Mouse (Mus musculus): ENCODE data around the gene Frmd4a.

Frmd4a gene

DNA sequence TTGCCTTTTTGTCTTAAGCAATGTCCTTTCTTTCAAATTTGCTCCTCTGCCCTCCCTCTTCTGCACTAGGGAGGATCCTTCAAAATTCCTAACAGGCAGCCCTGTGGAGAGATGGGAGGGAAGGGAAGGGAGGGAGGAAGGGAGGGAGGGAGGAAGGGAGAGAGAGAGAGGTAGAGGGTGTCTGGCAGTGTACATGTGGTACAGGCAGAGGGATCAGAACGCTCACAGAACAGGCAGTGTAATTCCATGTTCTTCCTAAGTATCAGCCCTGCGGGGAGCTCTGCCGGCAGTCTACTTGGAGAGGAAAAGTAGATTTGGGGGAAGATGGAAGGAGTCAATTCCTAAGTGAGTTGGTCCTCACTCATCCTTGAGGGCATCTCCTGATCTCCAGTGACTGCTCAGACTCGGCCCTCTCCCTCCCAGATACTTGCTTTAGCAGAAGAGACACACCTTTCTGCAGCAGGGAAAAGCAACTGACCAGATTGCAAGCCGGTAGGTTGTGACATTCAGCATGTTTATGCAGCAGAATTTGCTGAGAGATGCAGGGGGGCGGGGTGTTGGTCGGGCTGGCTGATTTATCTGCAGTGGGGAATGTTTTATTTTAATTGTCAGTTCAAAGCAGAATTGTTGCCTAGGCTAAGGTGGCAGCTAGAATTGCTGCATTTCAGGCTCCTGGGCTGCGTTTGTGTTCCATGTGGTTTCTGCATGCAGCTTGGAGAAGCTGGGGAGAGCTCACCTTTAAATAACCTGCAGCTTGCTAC, at the start of gene Frmd4a:
Gene Frmd4a, plus strand, starts transcription at position 190 of the 761 bp plus-strand sequence.
- peak; percentile 8 for DNase-seq

DNA sequence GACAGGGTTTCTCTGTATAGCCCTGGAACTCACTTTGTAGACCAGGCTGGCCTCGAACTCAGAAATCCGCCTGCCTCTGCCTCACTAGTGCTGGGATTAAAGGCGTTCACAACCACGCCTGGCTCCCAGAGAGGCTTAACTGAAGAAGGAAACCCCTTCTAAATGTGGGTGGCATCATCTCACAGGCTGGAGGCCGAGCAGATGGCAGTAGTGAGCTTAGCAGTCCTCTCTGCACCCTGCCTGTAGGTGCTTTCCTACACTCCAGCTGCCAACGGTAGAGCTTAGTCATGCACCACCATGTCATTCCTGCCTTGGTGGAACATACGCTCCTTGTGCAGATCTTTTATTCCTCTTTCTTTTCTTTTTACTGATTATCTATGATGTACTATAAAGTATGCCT, 28.6 kb upstream of the Frmd4a start:
- DNase-seq: no peak

DNA sequence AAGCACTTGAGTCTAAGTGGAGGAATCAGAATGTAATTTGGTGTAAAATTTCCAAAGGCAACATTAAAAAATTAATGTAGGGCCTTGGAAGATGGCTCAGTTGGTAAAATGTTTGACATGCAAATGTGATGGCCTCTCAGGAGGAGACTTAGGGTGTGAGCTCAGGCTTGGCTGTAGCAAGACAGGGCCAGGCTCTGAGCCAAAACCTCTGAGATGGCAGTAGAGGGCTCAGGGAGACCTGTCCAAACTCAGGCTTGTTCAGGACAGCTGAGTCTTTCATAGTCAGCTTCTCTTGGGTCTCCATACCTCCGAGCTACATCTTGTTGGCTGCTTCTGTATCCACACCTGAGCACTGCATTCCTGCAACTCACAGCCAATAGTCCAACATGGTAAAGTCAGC, 27.1 kb upstream of the Frmd4a start:
- no peak for DNase-seq

DNA sequence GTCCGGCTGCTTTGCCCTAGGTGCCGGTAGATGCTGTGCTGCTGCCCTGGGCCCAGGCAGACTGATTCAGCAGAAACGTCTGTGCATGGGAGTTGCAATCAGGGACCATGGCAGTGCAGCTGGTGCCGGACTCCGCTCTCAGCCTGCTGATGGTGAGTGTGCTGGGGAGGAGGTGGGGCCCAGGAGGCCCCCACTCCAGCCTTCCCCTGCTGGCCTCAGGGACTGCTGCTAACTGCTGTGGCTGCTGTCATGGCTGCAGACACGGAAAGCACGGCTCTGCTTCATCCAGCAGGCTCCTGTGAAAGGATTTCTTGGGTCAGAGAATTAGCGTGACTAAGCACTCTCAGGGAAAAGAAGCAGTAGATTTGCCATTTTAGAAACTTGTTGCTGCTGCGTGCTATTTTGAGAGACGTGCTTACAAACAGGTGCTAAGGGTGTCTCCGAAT, 937 bp downstream of the Frmd4a start:
- peak; percentile 21 for DNase-seq

DNA sequence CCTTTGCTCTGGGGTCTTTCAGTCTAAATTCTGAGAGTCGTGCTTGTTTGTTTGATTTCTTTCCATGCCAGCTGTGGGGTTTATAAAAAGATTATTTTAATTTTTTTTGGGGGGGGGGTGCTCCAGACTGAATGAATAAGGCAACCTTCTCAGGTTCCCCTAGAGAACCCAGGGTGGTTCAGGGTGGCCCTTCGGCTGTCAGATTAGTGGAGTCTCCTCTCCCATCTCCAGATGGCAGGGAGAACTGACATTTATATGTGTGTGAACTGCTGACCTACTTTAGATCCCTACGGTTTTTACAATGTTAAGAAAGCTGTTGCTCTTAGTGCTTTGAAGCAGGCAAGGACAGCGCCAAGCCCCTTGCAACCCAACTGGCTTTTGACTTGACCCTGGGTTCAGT, 1.4 kb downstream of the Frmd4a start:
- DNase-seq: no peak

DNA sequence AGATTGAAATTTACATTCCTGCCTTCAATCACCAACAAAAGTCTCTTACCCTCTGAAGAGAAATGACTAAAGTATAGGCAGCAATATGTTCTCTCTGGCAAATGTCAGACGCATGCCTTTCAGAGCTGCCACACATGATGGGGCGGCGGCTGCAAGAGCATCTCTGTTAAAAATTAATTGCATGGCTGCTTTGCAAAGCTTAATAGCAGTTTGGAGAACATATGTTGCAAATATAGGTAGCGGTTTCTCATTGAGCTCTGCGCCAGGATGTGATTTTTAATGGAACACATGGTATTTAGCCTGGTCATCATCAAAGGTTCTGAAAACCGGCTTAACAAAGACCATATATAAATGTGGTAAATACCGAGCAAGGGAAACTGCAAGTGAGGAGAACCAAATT, 7.4 kb downstream of the Frmd4a start:
- DNase-seq: no peak

DNA sequence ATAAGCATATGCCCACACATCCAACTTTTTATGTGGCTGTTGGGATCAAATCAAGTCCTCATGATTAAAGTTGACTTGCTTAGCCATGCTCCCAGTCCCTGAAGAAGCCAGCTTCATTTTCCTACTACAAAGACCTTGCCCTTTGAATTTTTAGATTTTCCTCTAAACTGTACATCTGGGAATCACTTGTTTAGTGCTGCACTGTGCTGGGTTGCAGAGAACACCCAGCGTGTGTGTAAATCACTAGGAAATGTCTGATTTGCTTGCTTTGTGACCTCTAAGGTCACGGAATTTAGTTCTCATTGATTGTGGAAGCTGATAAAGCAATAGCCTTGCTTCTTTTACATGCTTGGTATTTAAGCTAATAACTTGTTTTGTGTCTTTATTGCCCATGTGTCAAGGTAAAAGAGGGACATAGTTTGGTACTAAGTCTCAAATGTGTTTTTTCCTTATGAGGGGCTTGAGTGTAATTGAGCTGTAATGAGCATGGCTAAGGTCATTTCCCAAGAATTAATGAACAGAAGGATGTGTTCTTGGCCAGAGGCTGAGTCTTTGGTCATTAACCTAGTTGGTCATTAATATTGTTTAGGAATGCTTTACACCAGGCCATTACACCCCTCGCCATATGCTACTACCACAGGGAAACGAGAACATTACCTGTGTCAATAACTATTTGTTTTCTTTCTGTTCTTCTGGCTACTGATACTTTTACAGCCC, 11.7 kb downstream of the Frmd4a start:
- no peak for DNase-seq

DNA sequence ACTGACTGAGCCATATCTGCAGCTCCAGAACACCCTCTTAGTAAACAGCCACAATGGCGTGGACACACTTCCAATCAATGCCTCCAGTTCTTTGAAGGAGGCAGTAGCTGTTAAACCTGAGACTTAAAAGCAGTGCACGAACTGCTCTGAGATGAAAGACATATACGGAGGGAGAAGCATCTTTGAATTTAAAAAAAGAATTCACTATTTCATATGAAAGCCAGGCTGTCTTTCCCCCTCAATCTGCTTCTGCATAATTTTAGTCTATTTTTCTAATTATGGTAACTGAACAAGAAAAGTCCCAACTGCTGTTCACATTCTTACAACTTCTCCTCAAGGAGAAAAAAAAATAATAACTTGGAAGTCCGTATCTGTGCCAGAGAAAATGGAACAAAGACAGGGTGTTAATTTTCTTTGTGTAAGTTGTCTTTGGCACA, 18.7 kb downstream of the Frmd4a start:
- no peak for DNase-seq

DNA sequence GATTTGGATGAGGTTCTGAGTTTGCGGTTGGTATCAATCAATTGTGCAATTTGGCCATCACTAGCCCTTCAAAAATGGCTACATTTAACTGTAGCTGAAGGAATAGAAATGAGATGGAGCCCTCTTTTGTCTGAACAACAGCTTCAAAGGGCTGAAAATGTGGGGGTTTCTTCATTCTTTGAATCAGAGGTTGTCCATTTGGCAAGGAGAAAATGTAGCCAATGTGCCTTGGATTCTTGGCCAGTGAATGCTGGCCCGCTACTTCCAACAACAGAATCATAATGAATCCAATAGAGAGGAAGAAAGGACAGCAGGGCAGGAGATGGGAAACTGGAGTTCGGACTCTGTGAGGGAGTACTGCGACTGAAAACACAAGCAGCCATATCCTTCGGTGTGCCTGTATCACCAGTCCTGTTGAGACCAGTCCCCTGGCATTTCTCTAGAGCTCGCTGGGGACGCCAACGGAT, 19.2 kb downstream of the Frmd4a start:
- no peak for DNase-seq

GRCm38 (mm10) chr2:4042009-4042408, 24.5 kb downstream of the Frmd4a start:
- no peak for DNase-seq

- DNase-seq: no peak
Measured at GRCm38 (mm10) chr2:4055481-4055880, 38.0 kb downstream of the Frmd4a start.

GRCm38 (mm10) chr2:4060675-4061074, 43.2 kb downstream of the Frmd4a start:
- peak; percentile 31 for DNase-seq

GRCm38 (mm10) chr2:4071831-4072230, 54.3 kb downstream of the Frmd4a start:
- no peak for DNase-seq

GRCm38 (mm10) chr2:4083877-4084276, 66.4 kb downstream of the Frmd4a start:
- peak; percentile 37 for DNase-seq

GRCm38 (mm10) chr2:4097601-4098000, 80.1 kb downstream of the Frmd4a start:
- DNase-seq: no peak

DNA sequence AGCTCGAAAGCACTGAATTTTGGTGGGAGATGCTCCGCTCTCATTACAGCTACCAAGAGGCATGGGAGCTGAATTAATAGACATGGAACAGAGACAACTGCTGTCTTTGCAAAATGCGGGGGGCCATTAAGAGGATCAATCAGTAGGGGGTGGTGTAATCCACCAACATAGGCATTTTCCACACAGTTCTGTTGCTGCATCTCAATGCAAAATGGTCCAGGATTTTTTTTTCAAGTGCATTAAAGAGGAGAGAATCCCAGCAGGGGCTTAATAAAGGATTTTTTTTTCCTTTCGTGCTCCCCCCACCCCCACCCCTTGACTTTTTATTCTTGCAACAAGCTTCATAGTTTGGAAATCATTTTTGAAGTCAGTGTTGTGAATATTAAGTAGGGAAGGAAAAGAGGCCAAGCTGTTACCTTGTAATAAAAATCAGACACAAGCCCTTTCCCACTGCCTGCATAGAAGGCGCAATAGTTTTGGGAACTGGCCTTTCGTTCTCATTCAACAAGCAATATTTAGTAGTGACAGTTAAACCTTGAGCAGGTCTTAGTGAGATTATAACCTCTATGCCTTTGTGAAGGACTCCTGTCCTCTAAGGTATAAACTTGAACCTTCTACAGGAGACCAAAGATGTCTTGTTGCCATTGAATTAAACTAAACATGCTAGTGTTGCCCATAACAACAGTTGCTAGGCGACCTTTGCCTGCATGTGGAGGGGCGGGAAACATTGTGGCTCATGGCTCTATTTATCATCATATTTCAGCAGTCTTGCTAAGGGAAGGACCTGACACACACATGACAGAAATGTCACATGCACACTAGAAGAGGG, 81.6 kb downstream of the Frmd4a start:
- no peak for DNase-seq

- DNase-seq: no peak
Measured at GRCm38 (mm10) chr2:4099777-4100104, 82.2 kb downstream of the Frmd4a start.

DNA sequence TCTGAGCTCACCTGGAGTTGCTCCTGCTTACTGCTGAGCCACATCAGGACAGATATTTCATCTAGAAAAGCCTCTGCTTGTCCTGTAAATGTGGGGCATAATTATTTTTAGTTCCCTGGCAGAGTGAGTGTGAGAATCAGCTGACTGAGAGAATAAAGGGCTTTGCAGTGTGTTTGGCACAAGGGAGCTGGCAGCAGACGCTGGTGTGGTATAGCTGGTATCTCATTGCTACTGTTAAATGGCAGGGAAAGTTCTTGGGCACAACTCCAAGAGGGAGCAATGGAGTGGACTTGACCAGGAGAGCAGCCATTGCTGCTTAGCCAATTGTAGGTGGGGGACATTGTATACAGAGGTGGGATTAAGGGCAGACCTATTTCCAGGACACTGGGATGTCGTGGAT, 83.9 kb downstream of the Frmd4a start:
- DNase-seq: peak; percentile 12

GRCm38 (mm10) chr2:4113303-4113920, 95.9 kb downstream of the Frmd4a start:
- no peak for DNase-seq

GRCm38 (mm10) chr2:4119678-4120458, 102.4 kb downstream of the Frmd4a start:
- DNase-seq: no peak

DNA sequence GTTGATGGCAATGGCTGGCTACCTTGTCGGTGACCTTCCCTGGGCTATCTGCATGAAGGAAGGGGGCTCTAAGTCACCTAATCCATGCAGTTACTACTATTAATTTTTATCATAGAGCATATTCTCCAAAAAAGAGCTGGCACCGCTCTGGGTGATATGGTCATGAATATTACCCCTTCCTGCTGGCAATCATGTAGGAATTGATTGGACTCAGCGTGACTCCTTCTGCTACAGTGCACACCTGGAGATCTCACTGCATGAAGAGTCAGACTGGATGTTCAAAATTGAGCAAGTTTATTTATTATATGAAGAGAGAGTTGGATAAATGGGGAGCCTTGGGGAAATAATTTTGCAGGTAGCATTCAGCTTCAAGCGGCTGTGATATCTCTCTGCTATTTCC, 113.7 kb downstream of the Frmd4a start:
- DNase-seq: no peak

GRCm38 (mm10) chr2:4137493-4137892, 120.0 kb downstream of the Frmd4a start:
- no peak for DNase-seq

All from cerebellum, adult 9-11 months (tissue).